Mouse (Mus musculus): ENCODE data around the gene Rbm10. TPM values are rescaled to one million over a fixed set of nuclear protein-coding genes. Genes with fewer than 3 reads are reported as not detected.

Rbm10 gene
- 10 to 100 TPM; 38.3 to 45.6 (median 42.8) TPM for polyA plus RNA-seq (2017; shearing (Covaris generic))

GRCm38 (mm10) chrX:20617176-20617902, at the start of gene Rbm10, which contains the start of gene Ndufb11:
Gene Rbm10, plus strand, starts transcription at chrX:20617503.
Gene Ndufb11, minus strand, starts transcription at chrX:20617619.
- peak; percentile 93 for ATAC-seq

- ATAC-seq, result no peak
Observed at GRCm38 (mm10) chrX:20571024-20571423, 46.3 kb upstream of the Rbm10 start.

GRCm38 (mm10) chrX:20572683-20573082, 44.6 kb upstream of the Rbm10 start:
- no peak for ATAC-seq

GRCm38 (mm10) chrX:20573927-20574326, 43.4 kb upstream of the Rbm10 start:
- ATAC-seq, result no peak

GRCm38 (mm10) chrX:20587968-20588367, 29.3 kb upstream of the Rbm10 start:
- ATAC-seq, result no peak

GRCm38 (mm10) chrX:20608500-20608899, 8.8 kb upstream of the Rbm10 start:
- ATAC-seq, result no peak

- ATAC-seq, result peak; percentile 2
Observed at GRCm38 (mm10) chrX:20616861-20617175, 485 bp upstream of the Rbm10 start.

- ATAC-seq, result no peak
Observed at GRCm38 (mm10) chrX:20617903-20618399, 648 bp downstream of the Rbm10 start.

- no peak for ATAC-seq
Observed at GRCm38 (mm10) chrX:20638141-20638540, 20.8 kb downstream of the Rbm10 start.

GRCm38 (mm10) chrX:20644780-20645179, 27.5 kb downstream of the Rbm10 start:
- ATAC-seq, result no peak

GRCm38 (mm10) chrX:20657593-20657992, 40.3 kb downstream of the Rbm10 start:
- no peak for ATAC-seq

- ATAC-seq, result peak; percentile 88
Observed at GRCm38 (mm10) chrX:20658026-20658652, 40.8 kb downstream of the Rbm10 start, which contains the start of gene Uba1. Gene Uba1, plus strand, starts transcription at chrX:20658326.

GRCm38 (mm10) chrX:20658891-20659406, 41.6 kb downstream of the Rbm10 start:
- ATAC-seq, result no peak

- no peak for ATAC-seq
Observed at GRCm38 (mm10) chrX:20662317-20662715, 45.0 kb downstream of the Rbm10 start.

GRCm38 (mm10) chrX:20662716-20663443, 45.6 kb downstream of the Rbm10 start:
- ATAC-seq, result peak; percentile 70

- peak; percentile 4 for ATAC-seq
Observed at GRCm38 (mm10) chrX:20663444-20663790, 46.1 kb downstream of the Rbm10 start.

GRCm38 (mm10) chrX:20687519-20688067, 70.3 kb downstream of the Rbm10 start, which contains the start of gene Cdk16:
Gene Cdk16, plus strand, starts transcription at chrX:20687954.
- ATAC-seq, result peak; percentile 88

GRCm38 (mm10) chrX:20688068-20688547, 70.8 kb downstream of the Rbm10 start:
- peak; percentile 69 for ATAC-seq

GRCm38 (mm10) chrX:20688615-20689014, 71.3 kb downstream of the Rbm10 start:
- ATAC-seq, result peak; percentile 20

GRCm38 (mm10) chrX:20691566-20691965, 74.3 kb downstream of the Rbm10 start:
- ATAC-seq, result no peak

GRCm38 (mm10) chrX:20692616-20693015, 75.3 kb downstream of the Rbm10 start:
- no peak for ATAC-seq

GRCm38 (mm10) chrX:20695842-20696241, 78.5 kb downstream of the Rbm10 start:
- no peak for ATAC-seq

Measured in inflammation-experienced regulatory T-cells, adult 6 months (primary cell).